Mouse (Mus musculus) midbrain, embryonic 14.5 days (tissue): Measurements from ENCODE around the gene Dclk1. TPM values are rescaled to one million over a fixed set of nuclear protein-coding genes. Genes with fewer than 3 reads are reported as not detected.

ENCODE experiments used
- ATAC-seq: fragments of 200-750 bp; cut with Nextera tagmentation; 2 replicates; pipeline ENCODE4 v1.8.0; 2017; ENCODE audit warnings: moderate number of reproducible peaks, moderate library complexity; ENCODE audit not compliant: low FRiP score, low TSS enrichment
- DNase-seq: peaks from one replicate; pipeline ENCODE4 v3.0.0-alpha.2; 2015
- H3K27ac ChIP-seq: fragments of 300-500 bp; sonication (generic); replicated peaks from 2 replicates; pipeline ENCODE4 v1.5.1; 2014; ENCODE audit warnings: mild to moderate bottlenecking, low read depth, low read length, moderate library complexity
- H3K27me3 ChIP-seq: fragments of 300-500 bp; sonication (generic); 2 replicates; pipeline ENCODE4 v1.6.1; 2014; ENCODE audit warnings: low read length, control low read depth, mixed read lengths; ENCODE audit not compliant: control insufficient read depth, insufficient read depth
- H3K36me3 ChIP-seq: fragments of 300-500 bp; sonication (generic); 2 replicates; pipeline ENCODE4 v1.6.1; 2014; ENCODE audit warnings: low read length, control low read depth; ENCODE audit not compliant: control insufficient read depth, insufficient read depth
- H3K4me1 ChIP-seq: fragments of 300-500 bp; sonication (generic); 2 replicates; pipeline ENCODE4 v1.6.1; 2014; ENCODE audit warnings: mild to moderate bottlenecking, antibody characterized with exemption, low read length, control low read depth; ENCODE audit not compliant: control insufficient read depth, insufficient read depth
- H3K4me2 ChIP-seq: fragments of 300-500 bp; sonication (generic); 2 replicates; pipeline ENCODE4 v1.6.1; 2014; ENCODE audit warnings: mild to moderate bottlenecking, low read length, moderate library complexity
- H3K4me3 ChIP-seq: fragments of 300-500 bp; sonication (generic); replicated peaks from 2 replicates; pipeline ENCODE4 v1.5.1; 2014; ENCODE audit warnings: low read depth, low read length
- H3K9ac ChIP-seq: fragments of 300-500 bp; sonication (generic); replicated peaks from 2 replicates; pipeline ENCODE4 v1.6.1; 2014; ENCODE audit warnings: mild to moderate bottlenecking, low read length, moderate library complexity
- H3K9me3 ChIP-seq: fragments of 300-500 bp; sonication (generic); 2 replicates; pipeline ENCODE4 v1.6.1; 2016; ENCODE audit warnings: low read length, control low read depth, mixed read lengths; ENCODE audit not compliant: control insufficient read depth
- WGBS: fragments of 180-500 bp; shearing (Covaris S2); extraction: QIAGEN DNeasy Blood & Tissue Kit; methylation state at CpG from one replicate; pipeline ENCODE4 v1.1.7; 2014; 5-methylcytosine and 5-hydroxymethylcytosine counted together
- polyA plus RNA-seq: library from polyadenylated mRNA; unstranded; fragments of >200 nt; fragmentation: Nextera tagmentation; extraction: Ambion mirVana; gene quantifications from 2 replicates; pipeline ENCODE4 v1.2.1, GENCODE M21; 2014

The Dclk1 gene
- polyA plus RNA-seq, 1 experiment from 2014 or later: 323 TPM

GRCm38 (mm10) chr3:55369156-55369555 lies 127.0 kb downstream of the Dclk1 start:
- WGBS: 85% methylated on average over 7 of the region's 7 CpGs
- DNase-seq (no peak), ATAC-seq (no peak)
- peaks cover 2% of the 10 kb centered on the region for H3K4me1 ChIP-seq
- no peaks in the 10 kb centered on the region for H3K9me3 ChIP-seq
- H3K36me3 ChIP-seq: no peaks in the 10 kb centered on the region
- no peaks in the 10 kb centered on the region for H3K27me3 ChIP-seq
- H3K27ac ChIP-seq: no peak overlapping the region
- no peak overlapping the region for H3K4me2 ChIP-seq
- H3K4me3 ChIP-seq: no peak overlapping the region
- no peak overlapping the region for H3K9ac ChIP-seq

- peak; percentile 95 for DNase-seq
- H3K4me1 ChIP-seq: peaks cover 12% of the 10 kb centered on the region
- H3K9me3 ChIP-seq: no peaks in the 10 kb centered on the region
- no peaks in the 10 kb centered on the region for H3K27me3 ChIP-seq
- peak overlapping the region; percentile 91 for H3K27ac ChIP-seq
- H3K4me2 ChIP-seq: peak overlapping the region; percentile 57
- H3K4me3 ChIP-seq: peak overlapping the region; percentile 19; the same call in 1 of the 2 replicates
- 1% methylated on average over 11 of the region's 11 CpGs for WGBS
- ATAC-seq: peak; percentile 89
- peak overlapping the region; percentile 41; the same call in 1 of the 2 replicates for H3K9ac ChIP-seq
- H3K36me3 ChIP-seq: no peaks in the 10 kb centered on the region
These were observed 131.5 kb downstream of the Dclk1 start for GRCm38 (mm10) chr3:55373689-55374088.

- DNase-seq (no peak), ATAC-seq (no peak)
- Histone ChIP-seq H3K36me3 (peaks cover 6% of the 10 kb centered on the region; the same call in 1 of the 2 replicates), H3K4me1 (peaks cover 12% of the 10 kb centered on the region), H3K27me3 (no peaks in the 10 kb centered on the region), H3K4me2 (no peak overlapping the region), H3K4me3 (no peak overlapping the region), H3K9me3 (no peaks in the 10 kb centered on the region), H3K27ac (no peak overlapping the region), H3K9ac (no peak overlapping the region)
- WGBS: 97% methylated on average over 6 of the region's 6 CpGs
These were observed 136.4 kb downstream of the Dclk1 start for GRCm38 (mm10) chr3:55378591-55378990.

GRCm38 (mm10) chr3:55380471-55380870 lies 138.3 kb downstream of the Dclk1 start:
- WGBS: 56% methylated on average over 9 of the region's 9 CpGs
- Histone ChIP-seq H3K4me3 (no peak overlapping the region), H3K9ac (no peak overlapping the region), H3K36me3 (peaks cover 6% of the 10 kb centered on the region; the same call in 1 of the 2 replicates), H3K9me3 (no peaks in the 10 kb centered on the region), H3K4me1 (no peaks in the 10 kb centered on the region), H3K27me3 (no peaks in the 10 kb centered on the region), H3K4me2 (no peak overlapping the region), H3K27ac (no peak overlapping the region)
- ATAC-seq (no peak), DNase-seq (no peak)

DNA sequence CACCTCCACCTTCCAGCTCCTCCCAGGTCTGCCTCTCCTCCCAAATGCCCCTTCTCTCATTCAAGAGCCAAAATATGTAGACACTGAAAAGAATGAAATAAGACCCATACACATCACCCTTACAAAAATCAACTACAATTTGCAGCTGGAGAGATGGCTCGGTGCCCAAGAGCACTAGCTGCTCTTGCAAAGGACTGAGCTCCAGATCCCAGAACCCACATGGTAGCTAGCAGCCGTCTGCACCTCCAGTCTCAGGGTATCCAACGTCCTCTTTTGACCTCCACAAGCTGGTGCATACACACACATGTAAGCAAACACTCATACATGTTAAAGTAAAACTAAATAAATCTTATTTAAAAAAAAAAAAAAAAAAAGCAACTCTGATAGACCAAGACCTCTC lies 150.4 kb downstream of the Dclk1 start:
- no peak overlapping the region for H3K9ac ChIP-seq
- H3K4me2 ChIP-seq: no peak overlapping the region
- ATAC-seq (no peak), DNase-seq (no peak)
- 86% methylated on average over 3 of the region's 3 CpGs for WGBS
- H3K9me3 ChIP-seq: no peaks in the 10 kb centered on the region
- H3K27ac ChIP-seq: no peak overlapping the region
- no peaks in the 10 kb centered on the region for H3K27me3 ChIP-seq
- H3K4me3 ChIP-seq: no peak overlapping the region
- peaks cover 9% of the 10 kb centered on the region for H3K4me1 ChIP-seq
- no peaks in the 10 kb centered on the region for H3K36me3 ChIP-seq

DNA sequence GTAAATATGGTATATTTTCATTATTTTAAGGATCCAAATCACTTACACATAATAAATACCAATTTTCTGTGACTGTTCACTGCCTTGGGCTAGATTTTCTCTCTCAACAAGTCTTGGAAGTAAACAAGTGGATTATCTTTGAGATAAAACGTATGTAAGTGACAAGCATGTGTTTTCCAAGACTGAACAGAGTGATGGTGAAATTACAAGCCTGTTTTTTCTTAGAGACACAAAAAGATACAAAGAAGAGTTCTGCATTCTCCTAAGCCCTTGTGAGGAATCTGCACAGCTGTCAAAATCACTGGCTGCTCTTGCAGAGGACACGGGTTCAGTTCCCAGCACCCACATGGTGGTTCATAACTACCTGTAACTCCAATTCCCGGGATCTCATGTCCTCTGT lies 151.4 kb downstream of the Dclk1 start:
- 89% methylated on average over 3 of the region's 3 CpGs for WGBS
- Histone ChIP-seq H3K27me3 (no peaks in the 10 kb centered on the region), H3K27ac (no peak overlapping the region), H3K9ac (no peak overlapping the region), H3K36me3 (no peaks in the 10 kb centered on the region), H3K4me2 (no peak overlapping the region), H3K4me3 (no peak overlapping the region), H3K9me3 (no peaks in the 10 kb centered on the region), H3K4me1 (peaks cover 14% of the 10 kb centered on the region)
- no peak for ATAC-seq
- no peak for DNase-seq

GRCm38 (mm10) chr3:55396792-55397191 lies 154.6 kb downstream of the Dclk1 start:
- Histone ChIP-seq H3K4me2 (no peak overlapping the region), H3K27ac (peak overlapping the region; percentile 28), H3K4me1 (peaks cover 15% of the 10 kb centered on the region), H3K36me3 (no peaks in the 10 kb centered on the region), H3K9me3 (no peaks in the 10 kb centered on the region), H3K27me3 (no peaks in the 10 kb centered on the region), H3K9ac (no peak overlapping the region), H3K4me3 (no peak overlapping the region)
- DNase-seq (no peak), ATAC-seq (no peak)
- 41% methylated on average over 2 of the region's 2 CpGs for WGBS

- peak; percentile 48; the same call in 1 of the 2 replicates for ATAC-seq
- Histone ChIP-seq H3K27me3 (no peaks in the 10 kb centered on the region), H3K9me3 (no peaks in the 10 kb centered on the region), H3K4me3 (no peak overlapping the region), H3K4me2 (no peak overlapping the region), H3K27ac (peak overlapping the region; percentile 42), H3K4me1 (peaks cover 15% of the 10 kb centered on the region), H3K9ac (no peak overlapping the region), H3K36me3 (no peaks in the 10 kb centered on the region)
- WGBS: 76% methylated on average over 6 of the region's 6 CpGs
- DNase-seq: peak; percentile 76
These were observed 155.9 kb downstream of the Dclk1 start for GRCm38 (mm10) chr3:55397752-55398693.

DNA sequence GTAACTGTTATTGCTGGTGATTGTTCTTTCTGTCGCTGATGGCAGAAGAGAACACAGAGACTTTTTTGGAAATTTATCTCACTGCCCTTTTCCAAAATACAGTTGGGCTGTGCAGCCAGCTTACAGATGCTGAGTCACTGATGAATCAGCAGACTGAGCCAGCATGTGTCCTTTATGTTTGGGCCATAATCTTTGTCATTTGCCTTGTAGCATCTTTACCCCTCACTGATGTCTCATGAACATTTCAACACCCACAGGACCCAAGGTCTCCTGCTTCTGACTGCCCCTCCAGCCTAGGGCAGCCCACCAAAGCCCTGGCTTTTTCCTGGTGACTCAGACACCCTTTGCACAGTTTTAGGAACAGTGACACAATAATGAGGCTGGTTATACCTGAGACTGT lies 159.1 kb downstream of the Dclk1 start:
- Histone ChIP-seq H3K27me3 (no peaks in the 10 kb centered on the region), H3K4me3 (no peak overlapping the region), H3K4me1 (peaks cover 15% of the 10 kb centered on the region), H3K9ac (no peak overlapping the region), H3K27ac (no peak overlapping the region), H3K9me3 (no peaks in the 10 kb centered on the region), H3K36me3 (no peaks in the 10 kb centered on the region), H3K4me2 (no peak overlapping the region)
- DNase-seq: no peak
- 83% methylated on average over 1 of the region's 1 CpGs for WGBS
- no peak for ATAC-seq
